Mouse (Mus musculus): Measurements from ENCODE around the gene Olfr70. TPM values are rescaled to one million over a fixed set of nuclear protein-coding genes. Genes with fewer than 3 reads are reported as not detected.
A peak's percentile ranks its signal among the peaks of the same experiment; 100 is the strongest.

The Olfr70 gene
- polyA plus RNA-seq, 1 experiment from 2014 or later, result not detected

DNA sequence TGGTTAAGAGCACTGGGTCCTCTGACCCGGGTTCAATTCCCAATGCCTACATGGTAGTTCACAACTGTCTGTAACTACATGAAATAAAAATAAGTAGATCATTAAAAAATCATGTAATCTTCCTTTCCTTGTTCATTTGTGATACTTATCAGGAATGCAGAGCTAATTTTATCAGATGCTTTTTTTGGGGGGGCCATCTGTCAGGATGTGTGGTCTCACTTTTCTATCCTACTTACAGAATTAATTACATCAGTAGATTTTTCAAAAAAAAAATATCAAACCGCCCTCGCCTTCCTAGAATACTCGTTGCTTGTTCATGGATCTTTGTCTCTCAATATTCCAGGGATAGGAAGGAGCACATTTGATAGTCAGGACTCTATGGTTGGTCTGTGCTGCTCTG, 21.6 kb upstream of the Olfr70 start:
- 86% methylated on average over 4 of the region's 4 CpGs for WGBS
- Histone ChIP-seq H3K4me1 (ENCODE audit: control insufficient read depth, insufficient read depth, low read length) (peaks cover 3% of the 10 kb centered on the region; the same call in 1 of the 2 replicates), H3K36me3 (ENCODE audit: control insufficient read depth, insufficient read depth, low read length) (no peaks in the 10 kb centered on the region), H3K27me3 (replicated peaks; ENCODE audit: control insufficient read depth, insufficient read depth, low read length) (no peaks in the 10 kb centered on the region), H3K27ac (ENCODE audit: low read depth, low read length) (0 out of 2 replicates have a peak overlapping the region, but pooled peaks have one; percentile 33), H3K9ac (ENCODE audit: low read length) (no peak overlapping the region), H3K4me3 (ENCODE audit: low read depth, low read length) (no peak overlapping the region), H3K9me3 (replicated peaks; ENCODE audit: control insufficient read depth, low read length) (no peaks in the 10 kb centered on the region), H3K4me2 (ENCODE audit: low read length) (no peak overlapping the region)
- ATAC-seq (no peak), DNase-seq (ENCODE audit: low spot score) (peak; percentile 20)

DNA sequence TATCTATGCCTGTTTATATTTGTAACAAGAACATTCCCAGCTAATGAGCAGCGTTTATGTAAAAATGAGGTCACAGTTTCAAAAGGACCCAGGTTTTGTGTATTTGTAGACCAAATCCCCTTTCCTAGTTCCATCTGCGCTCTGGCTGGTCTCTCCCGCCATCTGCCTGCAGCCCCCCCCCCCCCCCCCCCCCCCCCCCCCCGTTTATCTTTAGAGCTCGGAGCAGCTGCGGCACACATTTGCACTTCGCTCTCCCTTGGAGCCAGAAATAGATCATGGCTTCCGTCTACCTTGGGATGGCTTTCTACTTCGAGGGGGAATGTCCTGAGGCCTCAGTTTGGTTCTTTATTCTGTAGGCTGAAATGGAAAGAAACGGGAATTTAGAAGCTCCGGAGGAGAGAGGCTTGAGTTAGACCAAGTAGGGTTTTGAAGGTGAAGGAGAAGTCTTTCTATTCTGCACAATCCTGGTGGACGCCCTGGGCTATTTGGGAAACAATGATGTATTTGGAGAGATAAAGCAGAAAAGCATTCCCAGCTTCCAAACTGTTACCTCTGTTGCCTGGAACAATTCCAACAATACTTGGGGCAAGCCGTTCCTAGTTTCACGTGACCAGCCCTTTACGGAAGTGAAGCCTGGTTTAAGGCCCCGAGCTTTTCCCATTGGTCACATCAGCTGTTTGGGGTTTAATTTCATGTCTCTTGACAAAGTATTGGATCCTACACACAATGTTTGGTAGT, 20.1 kb upstream of the Olfr70 start:
- H3K36me3 ChIP-seq (ENCODE audit: control insufficient read depth, insufficient read depth, low read length), result no peaks in the 10 kb centered on the region
- DNase-seq (ENCODE audit: low spot score), result peak; percentile 71
- peak; percentile 46 for ATAC-seq

DNA sequence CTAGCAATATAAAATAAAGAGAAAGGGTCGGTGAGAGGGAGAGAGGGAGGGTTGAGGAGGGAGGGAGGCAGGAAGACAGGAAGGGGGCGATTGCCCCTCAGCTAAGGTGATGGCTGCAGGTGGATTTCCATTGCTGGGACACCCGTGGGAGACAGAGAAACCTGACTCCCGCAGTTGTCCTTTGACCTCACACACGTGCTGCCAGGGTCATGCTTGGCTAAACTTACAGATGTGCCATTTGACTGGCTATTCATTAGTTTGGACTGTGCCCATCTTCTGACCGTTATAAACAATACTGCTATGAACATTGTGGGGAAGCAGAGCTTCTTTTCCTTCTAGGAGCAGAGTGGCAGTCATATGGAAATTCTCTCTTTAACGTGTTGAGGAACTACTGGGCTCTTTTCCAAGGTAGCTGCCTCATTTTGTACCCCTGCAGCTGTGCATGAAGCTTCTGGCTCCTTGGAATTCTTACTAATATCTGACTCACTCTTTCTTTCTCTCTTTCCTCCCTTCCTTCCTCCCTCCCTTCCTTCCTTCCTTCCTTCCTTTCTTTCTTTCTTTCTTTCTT, 13.1 kb upstream of the Olfr70 start:
- whole genome bisulfite sequencing, result 38% methylated on average over 7 of the region's 7 CpGs
- H3K27ac ChIP-seq (ENCODE audit: low read depth, low read length), result no peak overlapping the region
- no peaks in the 10 kb centered on the region for H3K9me3 ChIP-seq (replicated peaks; ENCODE audit: control insufficient read depth, low read length)
- H3K4me1 ChIP-seq (ENCODE audit: control insufficient read depth, insufficient read depth, low read length), result no peaks in the 10 kb centered on the region
- ATAC-seq (no peak), DNase-seq (ENCODE audit: low spot score) (peak; percentile 78)
- no peak overlapping the region for H3K9ac ChIP-seq (ENCODE audit: low read length)
- no peak overlapping the region for H3K4me2 ChIP-seq (ENCODE audit: low read length)
- no peaks in the 10 kb centered on the region for H3K36me3 ChIP-seq (ENCODE audit: control insufficient read depth, insufficient read depth, low read length)
- H3K4me3 ChIP-seq (ENCODE audit: low read depth, low read length), result no peak overlapping the region
- no peaks in the 10 kb centered on the region for H3K27me3 ChIP-seq (replicated peaks; ENCODE audit: control insufficient read depth, insufficient read depth, low read length)

More for the DNA sequence above, 20.1 kb upstream of the Olfr70 start:
- 61% methylated on average over 13 of the region's 16 CpGs for WGBS
- Histone ChIP-seq H3K27me3 (replicated peaks; ENCODE audit: control insufficient read depth, insufficient read depth, low read length) (no peaks in the 10 kb centered on the region), H3K4me2 (ENCODE audit: low read length) (no peak overlapping the region), H3K4me1 (ENCODE audit: control insufficient read depth, insufficient read depth, low read length) (peaks cover 3% of the 10 kb centered on the region; the same call in 1 of the 2 replicates), H3K9ac (ENCODE audit: low read length) (no peak overlapping the region), H3K9me3 (replicated peaks; ENCODE audit: control insufficient read depth, low read length) (no peaks in the 10 kb centered on the region), H3K27ac (ENCODE audit: low read depth, low read length) (peak overlapping the region; percentile 65), H3K4me3 (ENCODE audit: low read depth, low read length) (no peak overlapping the region)

DNA sequence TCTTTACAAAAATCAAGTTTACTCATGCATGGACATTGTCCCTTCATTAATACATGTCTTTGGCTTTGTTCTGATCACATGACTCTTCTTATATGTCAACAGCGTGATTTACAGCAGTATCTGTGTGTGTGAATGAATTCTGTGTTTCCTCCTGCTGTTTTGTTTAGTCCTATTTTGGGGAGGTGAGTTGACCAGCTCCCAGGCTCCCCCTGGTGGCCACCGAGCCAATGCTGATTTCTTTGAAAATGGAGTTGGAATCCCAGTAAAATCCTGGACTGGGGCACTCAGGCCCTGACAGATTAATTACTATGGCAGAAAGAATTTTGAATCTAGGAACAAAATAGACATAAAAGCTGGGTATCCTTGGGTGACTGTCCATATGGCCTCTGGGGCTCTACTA, 11.2 kb upstream of the Olfr70 start:
- no peaks in the 10 kb centered on the region for H3K9me3 ChIP-seq (replicated peaks; ENCODE audit: control insufficient read depth, low read length)
- H3K9ac ChIP-seq (ENCODE audit: low read length), result no peak overlapping the region
- H3K4me1 ChIP-seq (ENCODE audit: control insufficient read depth, insufficient read depth, low read length), result no peaks in the 10 kb centered on the region
- H3K27ac ChIP-seq (ENCODE audit: low read depth, low read length), result no peak overlapping the region
- no peaks in the 10 kb centered on the region for H3K36me3 ChIP-seq (ENCODE audit: control insufficient read depth, insufficient read depth, low read length)
- DNase-seq (ENCODE audit: low spot score), result peak; percentile 74
- H3K4me2 ChIP-seq (ENCODE audit: low read length), result no peak overlapping the region
- WGBS, result 0% methylated on average over 2 of the region's 2 CpGs
- H3K27me3 ChIP-seq (replicated peaks; ENCODE audit: control insufficient read depth, insufficient read depth, low read length), result no peaks in the 10 kb centered on the region
- ATAC-seq, result no peak
- H3K4me3 ChIP-seq (ENCODE audit: low read depth, low read length), result no peak overlapping the region

DNA sequence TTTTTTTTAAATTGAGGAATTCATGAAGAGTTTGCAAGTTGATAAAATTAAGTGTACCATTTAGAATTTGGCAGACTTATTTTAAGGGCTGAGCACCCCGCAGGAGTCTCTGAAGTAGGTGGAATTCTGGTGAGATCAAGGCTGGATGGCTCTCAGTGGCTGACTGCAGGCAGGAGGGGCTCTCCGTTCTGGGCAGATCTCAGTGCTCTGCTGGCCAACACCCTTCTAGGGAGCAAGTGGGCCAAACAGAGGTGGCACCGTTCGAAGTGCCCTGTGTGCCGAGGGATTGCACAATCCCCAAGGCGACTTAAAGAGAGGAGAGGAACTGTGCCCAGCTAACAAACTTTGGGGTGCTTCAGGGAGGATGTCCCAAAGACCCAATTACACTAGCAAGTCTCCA, 9.3 kb upstream of the Olfr70 start, which contains the start of gene Olfr71:
Olfr71 (minus strand) TSS at position 387 of the 400 bp plus-strand sequence.
- Histone ChIP-seq H3K27ac (ENCODE audit: low read depth, low read length) (no peak within 1 kb of the TSS), H3K4me3 (ENCODE audit: low read depth, low read length) (no peak within 1 kb of the TSS), H3K36me3 (ENCODE audit: control insufficient read depth, insufficient read depth, low read length) (no peaks in the 10 kb centered on the region), H3K9ac (ENCODE audit: low read length) (no peak within 1 kb of the TSS), H3K27me3 (replicated peaks; ENCODE audit: control insufficient read depth, insufficient read depth, low read length) (no peaks in the 10 kb centered on the region), H3K4me1 (ENCODE audit: control insufficient read depth, insufficient read depth, low read length) (no peaks in the 10 kb centered on the region), H3K4me2 (ENCODE audit: low read length) (no peak within 1 kb of the TSS), H3K9me3 (replicated peaks; ENCODE audit: control insufficient read depth, low read length) (no peaks in the 10 kb centered on the region)
- 80% methylated on average over 6 of the region's 6 CpGs for WGBS
- ATAC-seq (no peak), DNase-seq (ENCODE audit: low spot score) (no peak)

DNA sequence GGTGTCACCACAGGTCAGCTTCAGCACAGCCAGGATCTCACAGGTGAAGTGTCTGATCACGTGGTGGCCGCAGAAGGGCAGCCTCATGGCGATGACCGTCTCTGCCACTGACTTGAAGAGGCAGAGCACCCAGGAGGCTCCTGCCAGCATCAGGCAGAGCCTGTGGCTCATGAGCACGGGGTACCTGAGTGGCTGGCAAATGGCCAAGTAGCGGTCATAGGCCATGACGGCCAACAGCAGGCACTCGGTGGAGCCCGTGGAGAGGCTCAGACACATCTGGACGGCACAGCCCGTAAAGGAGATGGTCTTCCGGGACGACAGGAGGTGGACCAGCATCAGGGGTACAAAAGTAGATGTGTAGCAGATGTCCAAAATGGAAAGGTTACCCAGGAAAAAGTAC, 5.4 kb upstream of the Olfr70 start:
- no peak for DNase-seq (ENCODE audit: low spot score)
- Histone ChIP-seq H3K27me3 (replicated peaks; ENCODE audit: control insufficient read depth, insufficient read depth, low read length) (no peaks in the 10 kb centered on the region), H3K4me1 (ENCODE audit: control insufficient read depth, insufficient read depth, low read length) (no peaks in the 10 kb centered on the region), H3K36me3 (ENCODE audit: control insufficient read depth, insufficient read depth, low read length) (no peaks in the 10 kb centered on the region), H3K4me3 (ENCODE audit: low read depth, low read length) (no peak overlapping the region), H3K27ac (ENCODE audit: low read depth, low read length) (no peak overlapping the region), H3K4me2 (ENCODE audit: low read length) (no peak overlapping the region), H3K9me3 (replicated peaks; ENCODE audit: control insufficient read depth, low read length) (no peaks in the 10 kb centered on the region), H3K9ac (ENCODE audit: low read length) (no peak overlapping the region)
- no peak for ATAC-seq
- WGBS, result 86% methylated on average over 13 of the region's 13 CpGs

DNA sequence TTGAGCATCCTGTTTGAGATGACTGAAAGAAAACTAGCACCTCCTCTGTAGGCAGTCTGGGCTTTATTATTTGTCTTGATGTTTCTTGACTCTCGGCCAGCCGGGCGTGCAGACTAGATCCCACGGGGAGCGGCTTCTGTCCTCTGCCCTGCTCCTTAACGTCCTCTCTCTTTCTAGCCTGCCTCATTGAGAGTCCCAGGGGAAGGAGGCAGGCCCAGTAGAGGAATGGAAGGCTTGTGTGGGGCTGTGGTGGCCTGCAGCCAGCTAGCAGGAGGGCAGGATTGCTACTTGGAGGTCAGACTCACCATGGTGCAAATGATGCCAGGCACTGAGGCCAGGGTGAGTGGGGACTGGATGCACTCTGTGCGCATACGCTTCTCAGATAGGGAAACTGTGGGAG, 3.2 kb upstream of the Olfr70 start:
- DNase-seq (ENCODE audit: low spot score), result no peak
- no peak for ATAC-seq
- Histone ChIP-seq H3K4me2 (ENCODE audit: low read length) (no peak overlapping the region), H3K4me3 (ENCODE audit: low read depth, low read length) (no peak overlapping the region), H3K4me1 (ENCODE audit: control insufficient read depth, insufficient read depth, low read length) (no peaks in the 10 kb centered on the region), H3K9ac (ENCODE audit: low read length) (no peak overlapping the region), H3K36me3 (ENCODE audit: control insufficient read depth, insufficient read depth, low read length) (no peaks in the 10 kb centered on the region), H3K27ac (ENCODE audit: low read depth, low read length) (no peak overlapping the region), H3K27me3 (replicated peaks; ENCODE audit: control insufficient read depth, insufficient read depth, low read length) (no peaks in the 10 kb centered on the region), H3K9me3 (replicated peaks; ENCODE audit: control insufficient read depth, low read length) (no peaks in the 10 kb centered on the region)
- 85% methylated on average over 8 of the region's 8 CpGs for WGBS

DNA sequence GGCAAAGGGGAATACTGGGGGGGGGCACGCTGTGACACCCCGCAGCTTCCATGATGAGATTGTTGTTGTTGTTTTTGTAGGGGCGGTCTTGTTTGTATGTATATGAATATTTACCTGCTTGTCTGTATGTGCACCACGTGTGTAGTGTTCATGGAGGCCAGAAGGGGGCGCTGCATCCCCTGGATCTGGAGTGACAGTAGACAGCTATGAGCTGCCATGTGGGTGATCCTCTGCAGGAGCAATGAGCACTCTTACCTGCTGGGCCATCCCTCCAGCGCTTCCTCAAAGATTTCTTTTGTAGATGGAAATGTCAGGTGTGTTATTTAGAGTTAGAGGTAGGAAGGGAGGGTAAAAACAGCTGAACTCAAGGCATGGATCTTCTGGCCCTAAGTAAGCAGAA, 2.8 kb upstream of the Olfr70 start:
- no peaks in the 10 kb centered on the region for H3K9me3 ChIP-seq (replicated peaks; ENCODE audit: control insufficient read depth, low read length)
- no peak overlapping the region for H3K4me2 ChIP-seq (ENCODE audit: low read length)
- H3K9ac ChIP-seq (ENCODE audit: low read length), result no peak overlapping the region
- no peaks in the 10 kb centered on the region for H3K27me3 ChIP-seq (replicated peaks; ENCODE audit: control insufficient read depth, insufficient read depth, low read length)
- no peaks in the 10 kb centered on the region for H3K36me3 ChIP-seq (ENCODE audit: control insufficient read depth, insufficient read depth, low read length)
- H3K4me1 ChIP-seq (ENCODE audit: control insufficient read depth, insufficient read depth, low read length), result no peaks in the 10 kb centered on the region
- DNase-seq (ENCODE audit: low spot score) (no peak), ATAC-seq (no peak)
- no peak overlapping the region for H3K27ac ChIP-seq (ENCODE audit: low read depth, low read length)
- WGBS, result 78% methylated on average over 6 of the region's 6 CpGs
- H3K4me3 ChIP-seq (ENCODE audit: low read depth, low read length), result no peak overlapping the region

DNA sequence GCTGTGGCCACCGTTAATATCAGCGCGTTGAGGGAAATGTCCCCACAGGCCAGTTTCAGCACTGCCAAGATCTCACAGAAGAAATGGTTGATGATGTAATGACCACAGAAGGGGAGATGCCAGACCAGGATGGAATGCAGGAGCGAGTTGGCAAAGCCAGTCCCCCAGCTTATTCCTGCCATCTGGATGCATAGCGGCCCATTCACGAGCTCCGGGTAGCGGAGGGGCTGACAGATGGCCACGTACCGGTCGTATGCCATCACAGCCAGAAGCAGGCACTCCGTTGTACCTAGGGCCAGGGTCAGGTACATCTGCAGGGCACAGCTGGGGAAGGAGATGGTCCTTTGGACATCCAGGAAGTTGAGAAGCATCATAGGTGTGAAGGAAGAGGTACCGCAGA, 4.0 kb downstream of the Olfr70 start:
- DNase-seq (ENCODE audit: low spot score) (peak; percentile 47), ATAC-seq (peak; percentile 46; the same call in 1 of the 2 replicates)
- no peaks in the 10 kb centered on the region for H3K36me3 ChIP-seq (ENCODE audit: control insufficient read depth, insufficient read depth, low read length)
- H3K4me3 ChIP-seq (ENCODE audit: low read depth, low read length), result no peak overlapping the region
- no peaks in the 10 kb centered on the region for H3K9me3 ChIP-seq (replicated peaks; ENCODE audit: control insufficient read depth, low read length)
- H3K4me2 ChIP-seq (ENCODE audit: low read length), result no peak overlapping the region
- H3K27ac ChIP-seq (ENCODE audit: low read depth, low read length), result no peak overlapping the region
- no peaks in the 10 kb centered on the region for H3K27me3 ChIP-seq (replicated peaks; ENCODE audit: control insufficient read depth, insufficient read depth, low read length)
- H3K9ac ChIP-seq (ENCODE audit: low read length), result no peak overlapping the region
- H3K4me1 ChIP-seq (ENCODE audit: control insufficient read depth, insufficient read depth, low read length), result no peaks in the 10 kb centered on the region
- 64% methylated on average over 13 of the region's 13 CpGs for WGBS
